Mouse (Mus musculus) thymus, adult 2 months (tissue): ENCODE measurements around the gene Gm3248. TPM values are rescaled to one million over a fixed set of nuclear protein-coding genes. Genes with fewer than 3 reads are reported as not detected.
A peak's percentile ranks its signal among the peaks of the same experiment; 100 is the strongest.
"Not testable (repeated sequence)": the region's sequence is repeated elsewhere in the genome, so short reads cannot be mapped to it uniquely, and the experiment has no call there.

Experiments
- DNase-seq: peaks from one replicate; pipeline ENCODE4 v3.0.0; 2021
- H3K27ac ChIP-seq: fragments of 200-500 bp; 2 replicates; pipeline ENCODE4 v1.5.1; 2012; ENCODE audit warnings: low read length, control low read depth; ENCODE audit not compliant: control insufficient read depth, insufficient read depth
- H3K27me3 ChIP-seq: fragments of 200-500 bp; 2 replicates; pipeline ENCODE4 v1.6.1; 2012; ENCODE audit warnings: mild to moderate bottlenecking, low read length, moderate library complexity, mixed read lengths; ENCODE audit not compliant: control insufficient read depth, insufficient read depth
- H3K36me3 ChIP-seq: fragments of 200-500 bp; 2 replicates; pipeline ENCODE4 v1.6.1; 2012; ENCODE audit warnings: mild to moderate bottlenecking, low read length, moderate library complexity; ENCODE audit not compliant: control insufficient read depth, insufficient read depth
- H3K4me1 ChIP-seq: fragments of 200-500 bp; replicated peaks from 2 replicates; pipeline ENCODE4 v1.6.1; 2012; ENCODE audit warnings: low read length; ENCODE audit not compliant: control insufficient read depth, insufficient read depth
- H3K4me3 ChIP-seq: fragments of 200-500 bp; 2 replicates; pipeline ENCODE4 v1.5.1; 2012; ENCODE audit warnings: mild to moderate bottlenecking, low read length, control low read depth, moderate library complexity; ENCODE audit not compliant: control insufficient read depth, insufficient read depth
- WGBS: fragments of 180-500 bp; shearing (Covaris S2); methylation state at CpG from one replicate; pipeline ENCODE4 v1.1.7; 2018; 5-methylcytosine and 5-hydroxymethylcytosine counted together
- polyA plus RNA-seq: library from polyadenylated mRNA; depleted of rRNA; stranded (reverse); fragments of >200 nt; gene quantifications from 2 replicates; pipeline ENCODE4 v1.2.3, GENCODE M21; 2012; rRNA removed

The Gm3248 gene
- polyA plus RNA-seq = not detected in 2 replicates

- H3K4me1 ChIP-seq, H3K27ac ChIP-seq, DNase-seq, H3K36me3 ChIP-seq, H3K27me3 ChIP-seq, H3K4me3 ChIP-seq: not testable (repeated sequence)
- WGBS = 2% methylated on average over 17 of the region's 23 CpGs
Observed at GRCm38 (mm10) chr14:5961635-5962034, at the start of gene Gm3248. TSS of gene Gm3248 (minus strand) at chr14:5961745.

- DNase-seq = peak; percentile 2
- H3K4me1 ChIP-seq, H3K27ac ChIP-seq, H3K36me3 ChIP-seq, H3K4me3 ChIP-seq, H3K27me3 ChIP-seq: not testable (repeated sequence)
- WGBS = 90% methylated on average over 7 of the region's 7 CpGs
Observed at GRCm38 (mm10) chr14:5987136-5987535, 25.6 kb upstream of the Gm3248 start.

DNA sequence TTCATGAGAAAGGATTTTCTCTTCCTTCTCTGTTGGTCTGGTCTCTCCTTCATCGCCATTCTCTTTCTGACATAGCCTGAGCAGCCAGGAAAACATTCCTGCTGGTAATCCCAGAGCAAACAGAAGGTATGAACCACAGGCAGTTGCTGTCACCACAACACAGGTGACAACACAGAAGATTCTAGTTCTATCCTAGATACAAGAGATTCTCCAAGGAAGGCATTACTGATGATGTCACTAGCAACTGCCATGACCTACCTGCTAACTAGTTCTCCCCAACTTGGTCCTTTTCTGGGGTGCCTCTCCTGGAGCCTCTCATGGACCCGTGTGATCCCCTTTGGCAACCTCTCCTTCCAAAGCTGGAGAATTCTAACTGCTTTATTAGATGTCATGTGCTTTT is 17.5 kb upstream of the Gm3248 start, which contains the start of gene Gm3453:
Gene Gm3453 (minus strand): TSS at position 101 of the 400 bp plus-strand sequence.
- DNase-seq, H3K4me3 ChIP-seq, H3K36me3 ChIP-seq, H3K27me3 ChIP-seq, H3K27ac ChIP-seq, H3K4me1 ChIP-seq: not testable (repeated sequence)
- 67% methylated on average over 2 of the region's 2 CpGs for WGBS

DNA sequence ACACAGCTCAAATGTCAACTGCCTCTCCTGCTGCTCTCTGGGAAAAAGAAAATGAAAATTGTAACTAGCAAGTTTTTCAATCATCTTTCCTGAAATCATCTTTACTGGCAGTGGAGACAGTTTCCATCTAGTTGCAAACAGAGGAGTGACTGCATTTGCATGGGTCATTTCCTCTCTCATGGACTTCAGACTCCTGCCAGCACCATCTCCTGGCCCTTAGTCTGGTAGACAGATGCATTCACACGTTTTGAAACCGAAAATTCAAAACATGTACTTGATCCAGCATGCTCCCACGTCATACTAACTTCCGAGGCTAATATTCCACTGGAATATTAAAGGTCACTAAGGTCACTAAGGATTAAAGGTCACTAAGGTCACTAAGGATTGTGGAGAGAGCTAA is 896 bp upstream of the Gm3248 start:
- not testable (repeated sequence) for H3K36me3 ChIP-seq, H3K4me1 ChIP-seq, H3K4me3 ChIP-seq, DNase-seq, H3K27ac ChIP-seq, H3K27me3 ChIP-seq
- WGBS = 58% methylated on average over 4 of the region's 4 CpGs

GRCm38 (mm10) chr14:5961102-5961501 is 443 bp downstream of the Gm3248 start:
- not testable (repeated sequence) for H3K4me1 ChIP-seq, H3K27me3 ChIP-seq, DNase-seq, H3K36me3 ChIP-seq, H3K27ac ChIP-seq, H3K4me3 ChIP-seq
- 4% methylated on average over 23 of the region's 24 CpGs for WGBS

DNA sequence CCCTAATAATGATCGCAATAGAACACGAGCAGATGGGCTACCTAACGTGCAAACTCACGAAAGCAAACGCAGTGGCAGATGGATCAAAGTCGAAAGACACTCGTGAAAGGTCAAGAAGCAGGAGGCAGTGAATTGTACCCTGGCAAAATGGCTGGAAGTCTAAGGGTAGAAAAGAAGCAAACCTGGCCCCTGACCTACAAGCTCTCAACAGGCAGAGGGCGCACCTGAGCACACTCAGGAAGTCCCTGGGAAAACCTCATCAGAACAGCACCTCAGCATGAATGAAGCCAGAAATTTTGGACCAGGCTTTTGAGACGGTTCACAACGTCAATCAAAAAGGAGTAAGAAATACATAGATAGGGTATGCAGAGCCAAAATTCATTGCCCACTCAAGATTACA is 1.1 kb downstream of the Gm3248 start:
- WGBS = 25% methylated on average over 4 of the region's 10 CpGs
- not testable (repeated sequence) for H3K27ac ChIP-seq, H3K36me3 ChIP-seq, H3K4me1 ChIP-seq, H3K27me3 ChIP-seq, DNase-seq, H3K4me3 ChIP-seq

GRCm38 (mm10) chr14:5923276-5923675 is 38.3 kb downstream of the Gm3248 start:
- not testable (repeated sequence) for H3K27me3 ChIP-seq, H3K27ac ChIP-seq, H3K36me3 ChIP-seq, H3K4me1 ChIP-seq, DNase-seq, H3K4me3 ChIP-seq
- 84% methylated on average over 7 of the region's 7 CpGs for WGBS

- H3K27me3 ChIP-seq, H3K36me3 ChIP-seq, H3K4me1 ChIP-seq, H3K27ac ChIP-seq, H3K4me3 ChIP-seq: not testable (repeated sequence)
- 83% methylated on average over 4 of the region's 4 CpGs for WGBS
- peak; percentile 1 for DNase-seq
Observed at GRCm38 (mm10) chr14:5918330-5918942, 43.1 kb downstream of the Gm3248 start.

- 89% methylated on average over 2 of the region's 2 CpGs for WGBS
- H3K4me3 ChIP-seq, H3K4me1 ChIP-seq, H3K36me3 ChIP-seq, H3K27ac ChIP-seq, H3K27me3 ChIP-seq: not testable (repeated sequence)
- DNase-seq = peak; percentile 1
Observed at GRCm38 (mm10) chr14:5913701-5914100, 47.8 kb downstream of the Gm3248 start.
